Mouse (Mus musculus) spleen, adult 18-20 months (tissue): ENCODE measurements at regions not wholly inside any gene's neighbourhood (a gene's known extent, or its start where the extent isn't known, plus 50 kb on each side); places are given as distances from the start of the nearest gene placed in this dataset.

Source experiments
- DNase-seq, 2 experiments: peaks; one replicate each; pipeline ENCODE4 v3.0.0; 2022; ENCODE audit warnings: mixed read lengths in 2 of 2

DNA sequence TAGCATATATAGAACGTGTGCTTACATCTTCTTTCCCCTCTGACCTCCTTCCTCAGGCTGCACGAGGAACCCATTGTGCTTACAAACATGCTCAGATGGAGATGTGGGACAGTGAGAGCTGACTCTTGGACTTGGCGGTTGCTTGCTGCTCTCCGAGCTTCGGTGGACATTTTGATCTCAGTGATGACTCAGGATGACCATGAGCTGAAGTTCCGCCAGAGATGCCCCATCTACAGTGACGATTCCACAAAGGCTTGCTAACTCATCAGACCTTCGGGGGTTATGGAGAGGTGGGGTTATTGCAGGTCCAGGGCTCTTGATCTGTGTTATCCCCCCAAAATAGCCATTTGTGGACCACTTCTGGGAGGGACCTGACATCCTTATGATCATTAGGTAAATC is 111.8 kb upstream of the Kazn start:
- no peak for DNase-seq

GRCm38 (mm10) chr4:142348910-142349309 is 109.7 kb upstream of the Kazn start:
- peak in 1 of 2 experiments; percentile 5 for DNase-seq

GRCm38 (mm10) chr4:142342482-142343206 is 103.4 kb upstream of the Kazn start:
- no peak for DNase-seq

DNA sequence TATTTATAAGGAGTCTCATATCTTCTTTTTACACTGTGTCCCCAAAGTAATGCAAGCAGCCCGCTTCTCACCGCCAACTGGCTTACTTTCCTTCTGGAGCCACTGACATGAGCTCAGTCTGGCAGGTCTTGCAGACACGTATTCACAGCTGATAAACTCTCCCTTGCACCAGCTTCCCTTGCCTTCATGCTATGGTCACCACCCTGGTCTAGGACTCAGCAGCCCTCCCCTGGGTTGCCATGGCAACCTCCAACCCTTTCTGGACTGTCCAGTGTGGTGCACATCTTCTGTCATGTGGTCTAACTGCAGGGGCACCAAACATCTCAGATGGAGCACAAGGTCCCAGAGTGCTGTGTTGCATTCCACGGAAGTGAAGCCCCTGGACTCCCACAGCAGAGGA is 102.1 kb upstream of the Kazn start:
- DNase-seq = no peak

DNA sequence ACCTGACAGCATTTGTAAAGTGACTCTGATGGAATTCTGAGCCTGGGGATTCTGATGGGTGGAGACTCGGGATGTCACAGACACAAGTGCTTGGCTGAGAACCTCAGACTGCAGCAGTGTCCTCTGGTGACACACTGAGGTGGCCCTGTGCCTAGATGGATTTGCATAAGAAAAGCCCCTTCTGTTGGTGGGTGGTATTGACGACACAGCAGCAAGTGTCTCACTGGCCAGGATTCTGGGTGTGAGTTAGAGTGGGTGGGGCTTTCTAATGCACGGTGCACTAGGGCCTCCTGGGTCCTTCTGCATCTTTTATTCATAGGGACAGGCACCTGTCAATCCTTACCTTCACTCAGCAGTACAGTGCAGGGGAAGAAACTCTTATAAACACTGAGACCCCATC is 100.9 kb upstream of the Kazn start:
- no peak for DNase-seq

DNA sequence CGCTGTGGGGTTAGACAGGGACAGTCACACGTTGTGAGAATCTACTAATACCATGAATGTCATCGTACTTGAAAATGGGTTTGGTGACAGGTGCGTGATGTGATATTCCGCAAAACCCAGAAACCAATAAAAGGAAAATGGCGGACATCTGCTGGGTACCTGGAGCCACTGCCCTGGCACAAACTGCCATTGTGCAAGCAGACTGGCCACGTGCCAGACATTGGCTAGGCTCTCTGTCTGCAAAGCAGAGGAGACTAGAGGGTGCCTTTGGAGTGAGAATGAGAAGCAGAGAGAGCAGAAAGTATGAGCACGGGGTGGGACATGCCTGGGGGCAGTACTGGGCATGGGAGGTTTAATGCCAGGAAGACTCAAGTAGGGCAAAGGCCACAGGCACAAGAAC is 98.5 kb upstream of the Kazn start:
- DNase-seq = no peak

DNA sequence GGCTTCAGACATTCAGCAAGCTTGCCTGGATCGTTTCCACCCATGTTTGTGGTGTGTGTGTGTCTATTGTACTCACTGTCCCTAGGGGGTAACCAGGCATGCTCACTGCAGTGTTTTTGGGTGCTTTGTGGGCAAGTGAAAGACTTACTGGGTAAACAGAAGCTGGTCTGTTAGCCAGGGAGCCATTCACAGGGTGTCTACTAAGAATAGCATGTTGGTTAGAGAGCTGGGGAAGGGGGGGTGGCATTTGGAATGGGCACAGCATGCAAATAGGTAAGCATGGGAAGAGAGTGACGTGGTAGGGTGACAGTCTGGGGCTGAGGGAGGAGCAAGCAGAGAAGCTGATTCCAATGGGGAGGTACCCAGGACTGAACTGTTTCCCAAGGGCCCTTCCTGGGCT is 97.7 kb upstream of the Kazn start:
- DNase-seq = no peak

GRCm38 (mm10) chr4:142334084-142334483 is 94.9 kb upstream of the Kazn start:
- no peak for DNase-seq

DNA sequence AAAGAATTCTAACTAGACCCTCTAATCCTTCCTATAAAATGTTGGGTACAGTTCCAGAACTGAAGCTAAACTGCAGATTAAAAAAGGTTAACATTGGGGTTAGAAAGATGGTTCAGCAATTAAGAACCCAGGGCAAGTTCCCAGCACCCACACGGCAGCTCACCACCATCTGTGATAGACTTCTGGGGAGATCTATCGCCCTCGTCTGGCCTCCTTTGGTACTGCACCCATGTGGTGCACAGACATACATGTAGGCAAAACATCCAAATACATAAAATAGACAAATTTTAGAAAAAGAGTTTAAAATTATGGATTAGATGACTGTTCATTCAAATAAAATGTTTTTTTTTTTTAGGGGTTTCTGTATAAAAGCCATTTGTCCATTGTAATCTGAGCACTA is 91.4 kb upstream of the Kazn start:
- DNase-seq = no peak

- DNase-seq = no peak
These were observed 90.4 kb upstream of the Kazn start for GRCm38 (mm10) chr4:142329600-142329999.

DNA sequence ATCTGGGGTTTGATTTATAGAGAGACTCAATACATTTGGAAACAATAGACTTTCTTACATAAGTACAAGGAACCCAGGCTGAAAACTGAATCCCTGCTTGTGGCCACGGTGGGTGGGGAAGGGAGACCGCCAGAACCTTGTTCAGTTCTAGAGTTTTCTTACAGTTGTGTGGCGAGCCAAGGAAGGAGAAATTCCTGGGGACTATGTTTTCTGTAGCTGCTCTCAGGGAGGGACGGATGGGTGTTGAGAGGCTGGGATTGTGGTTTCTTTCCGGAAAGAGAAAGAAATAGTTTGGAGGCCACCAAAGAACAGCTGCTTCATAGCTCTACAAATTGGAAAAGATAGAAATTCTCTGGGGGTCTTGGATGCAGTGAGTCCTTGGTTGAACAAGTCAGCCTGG is 87.3 kb upstream of the Kazn start:
- DNase-seq = no peak

DNA sequence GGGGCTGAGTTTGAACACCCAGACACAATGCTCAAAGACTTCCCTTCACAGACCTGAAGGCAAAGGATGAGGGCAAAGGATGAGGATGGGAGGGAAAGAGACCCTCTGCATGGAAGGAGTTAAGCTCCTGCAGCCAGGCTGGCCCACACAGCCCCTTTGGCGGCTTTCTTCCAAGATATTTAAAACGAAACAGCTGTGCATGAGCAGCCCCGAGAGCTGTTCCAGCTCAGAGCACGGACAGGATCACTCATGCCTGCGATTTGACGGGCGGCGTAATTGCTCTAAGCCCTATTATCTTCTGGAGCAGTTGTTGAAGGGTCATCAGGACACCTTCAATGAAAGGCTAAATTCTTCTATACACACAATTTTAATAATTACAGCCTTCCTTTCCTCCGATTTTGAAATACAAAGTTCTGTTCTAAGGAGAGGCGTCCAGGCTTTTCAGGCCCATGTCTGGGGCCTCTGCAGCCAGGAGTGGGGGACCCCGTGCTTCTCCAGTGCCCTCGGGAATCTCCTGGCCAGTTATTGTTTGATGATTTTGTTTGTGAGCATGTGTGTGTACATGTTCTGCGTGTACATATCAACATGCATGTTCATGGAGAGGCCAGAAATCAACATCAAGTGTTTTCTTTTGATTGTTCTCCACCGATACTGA is 82.1 kb upstream of the Kazn start:
- no peak for DNase-seq

- DNase-seq = no peak
These were observed 71.1 kb upstream of the Kazn start for GRCm38 (mm10) chr4:142310282-142310681.

- no peak for DNase-seq
These were observed 69.1 kb upstream of the Kazn start for GRCm38 (mm10) chr4:142308271-142308670.

DNA sequence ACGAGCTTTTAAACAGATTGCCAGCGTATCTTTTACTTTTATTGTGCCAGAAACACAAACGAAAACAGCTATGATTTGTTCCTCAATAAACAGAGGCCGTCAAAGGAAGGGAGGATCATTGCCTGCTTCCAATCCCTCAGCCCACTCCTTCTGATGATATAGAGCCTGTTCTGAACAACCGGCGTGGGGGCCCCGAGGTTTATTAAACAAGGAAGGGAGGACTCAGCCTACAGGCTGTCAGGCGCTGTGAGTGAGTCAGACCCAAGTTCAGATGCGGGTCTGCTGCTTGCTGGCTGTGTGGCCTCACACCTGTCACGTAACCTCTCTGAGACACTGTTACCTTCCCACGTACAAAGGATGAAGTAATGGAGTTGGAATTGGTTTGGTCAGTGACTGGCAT is 68.1 kb upstream of the Kazn start:
- DNase-seq = no peak

GRCm38 (mm10) chr4:142306076-142306475 is 66.9 kb upstream of the Kazn start:
- DNase-seq = no peak

GRCm38 (mm10) chr4:142303374-142304020 is 64.3 kb upstream of the Kazn start:
- no peak for DNase-seq

DNA sequence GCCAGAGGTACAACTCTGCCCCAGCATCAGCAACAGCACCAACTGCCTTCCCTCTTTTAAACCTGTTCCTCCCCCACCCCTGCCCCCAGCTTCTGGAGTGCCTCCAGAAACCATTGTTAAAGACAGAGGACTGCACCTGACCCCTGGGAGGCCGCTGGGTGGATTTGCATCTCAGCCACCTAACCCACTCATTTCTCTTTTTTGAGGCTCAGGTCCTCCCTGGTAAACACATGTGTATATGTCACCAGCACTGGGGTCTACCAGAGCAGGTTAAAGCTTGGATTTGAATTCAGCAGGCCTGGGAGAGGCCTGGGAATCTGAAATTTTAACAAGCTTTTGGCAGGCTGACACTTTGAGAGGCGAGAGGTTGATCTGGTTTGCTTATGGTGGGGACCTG is 63.5 kb upstream of the Kazn start:
- DNase-seq = no peak

DNA sequence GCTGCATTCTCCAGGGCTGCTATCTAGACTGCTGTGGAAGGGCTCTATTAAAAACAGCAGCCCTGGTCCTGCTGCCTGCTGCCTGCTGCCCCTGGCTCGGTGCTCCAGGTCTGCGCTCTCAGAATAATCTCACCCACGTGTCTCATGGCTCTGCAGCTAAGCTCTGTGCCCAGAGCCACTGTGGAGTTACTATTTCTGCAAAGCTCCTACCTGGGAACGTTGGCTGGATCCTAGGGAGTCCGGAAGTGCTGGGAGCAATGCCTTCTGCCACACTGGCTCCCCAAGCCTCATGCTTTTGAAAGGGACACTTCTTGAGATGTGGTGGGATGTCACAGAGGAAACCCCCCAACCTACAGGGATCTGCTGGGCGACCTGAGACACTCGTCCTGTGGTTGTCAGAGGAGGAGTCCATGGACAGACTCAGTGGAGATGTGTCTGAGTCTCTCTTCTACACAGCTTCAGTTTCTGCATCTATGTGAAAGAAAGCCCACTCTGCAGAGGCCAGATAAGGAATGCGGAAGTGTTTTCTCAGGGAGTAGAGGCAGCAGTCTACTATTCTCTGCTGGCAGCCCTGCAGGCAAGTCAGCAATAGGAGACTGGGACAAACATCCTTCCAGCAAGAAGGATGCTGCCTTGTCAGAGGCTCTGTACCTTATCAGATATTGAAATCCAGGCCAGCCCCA is 63.0 kb upstream of the Kazn start:
- no peak for DNase-seq

DNA sequence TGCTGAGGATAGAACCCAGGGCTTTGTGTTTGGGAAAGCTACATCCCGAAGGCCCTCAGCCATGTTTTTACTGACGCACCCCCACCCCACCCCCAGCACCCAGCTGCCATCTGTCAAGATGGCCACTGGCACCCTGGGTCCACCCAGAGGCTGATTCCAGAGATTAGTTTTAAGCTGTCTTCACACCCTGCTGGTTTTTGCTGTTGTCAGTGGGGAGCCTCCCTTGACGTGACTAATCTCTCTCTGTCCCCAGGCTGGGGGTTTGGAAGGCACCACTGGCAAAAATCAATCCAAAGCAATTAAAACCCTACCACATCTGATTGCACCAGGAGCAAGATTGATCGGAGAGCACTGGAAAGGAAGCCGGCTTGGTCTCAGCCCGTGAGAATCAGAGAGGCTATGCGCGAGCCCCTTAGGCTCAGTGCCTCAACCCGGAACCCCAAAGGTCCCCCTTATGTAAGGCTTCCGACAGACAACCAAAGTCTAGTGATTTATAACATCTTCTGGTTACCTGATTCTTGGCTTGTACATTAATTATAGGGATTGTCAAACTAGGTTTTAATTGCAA is 59.7 kb upstream of the Kazn start:
- DNase-seq = no peak

DNA sequence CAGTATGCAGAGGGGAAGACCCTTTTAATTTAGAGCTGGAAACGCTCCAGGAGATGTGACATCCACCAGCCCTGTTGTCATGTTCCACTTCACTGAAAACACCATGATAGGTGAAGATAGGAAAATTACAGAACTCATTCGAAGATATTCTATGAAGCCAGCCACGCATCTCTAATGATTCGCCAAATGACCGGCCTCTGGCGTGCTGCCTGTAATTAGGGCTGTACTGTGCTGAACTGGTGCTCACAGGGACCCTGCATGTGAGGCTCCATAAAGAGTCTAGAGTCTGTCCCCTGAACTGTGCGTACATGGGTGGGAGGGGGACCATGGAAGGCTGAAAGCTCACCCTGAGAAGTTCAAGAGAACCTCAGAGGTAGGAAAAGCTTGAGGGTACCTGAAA is 53.6 kb upstream of the Kazn start:
- DNase-seq = no peak

- DNase-seq = no peak
These were observed 53.1 kb upstream of the Kazn start for GRCm38 (mm10) chr4:142292334-142292733.

GRCm38 (mm10) chr4:142291366-142291765 is 52.2 kb upstream of the Kazn start:
- no peak for DNase-seq
